Mouse (Mus musculus) hindbrain, embryonic 11.5 days (tissue): Measurements from ENCODE around the gene Dennd2a. TPM values are rescaled to one million over a fixed set of nuclear protein-coding genes. Genes with fewer than 3 reads are reported as not detected.
A peak's percentile ranks its signal among the peaks of the same experiment; 100 is the strongest.
"Not testable (repeated sequence)": the region's sequence is repeated elsewhere in the genome, so short reads cannot be mapped to it uniquely, and the experiment has no call there.

ENCODE experiments used
- ATAC-seq: fragments of 200-750 bp; cut with Nextera tagmentation; 2 replicates; pipeline ENCODE4 v1.8.0; 2017; ENCODE audit warnings: mild to moderate bottlenecking, moderate TSS enrichment, moderate library complexity; ENCODE audit not compliant: low FRiP score
- DNase-seq: peaks from one replicate; pipeline ENCODE4 v3.0.0-alpha.2; 2015; ENCODE audit warnings: low spot score
- H3K27ac ChIP-seq: fragments of 300-500 bp; sonication (generic); 2 replicates; pipeline ENCODE4 v1.5.1; 2014; ENCODE audit warnings: mild to moderate bottlenecking, low read depth, low read length
- H3K27me3 ChIP-seq: fragments of 300-500 bp; sonication (generic); 2 replicates; pipeline ENCODE4 v1.6.1; 2014; ENCODE audit warnings: mild to moderate bottlenecking, low read length, moderate library complexity, mixed read lengths; ENCODE audit not compliant: control insufficient read depth, insufficient read depth
- H3K36me3 ChIP-seq: fragments of 300-500 bp; sonication (generic); 2 replicates; pipeline ENCODE4 v1.6.1; 2014; ENCODE audit warnings: mild to moderate bottlenecking, low read length, moderate library complexity, mixed read lengths; ENCODE audit not compliant: control insufficient read depth, insufficient read depth
- H3K4me1 ChIP-seq: fragments of 300-500 bp; sonication (generic); replicated peaks from 2 replicates; pipeline ENCODE4 v1.6.1; 2014; ENCODE audit warnings: low read length, mixed read lengths; ENCODE audit not compliant: control insufficient read depth, insufficient read depth
- H3K4me2 ChIP-seq: fragments of 300-500 bp; sonication (generic); replicated peaks from 2 replicates; pipeline ENCODE4 v1.6.1; 2014; ENCODE audit warnings: mild to moderate bottlenecking, low read depth, low read length
- H3K4me3 ChIP-seq: fragments of 300-500 bp; sonication (generic); 2 replicates; pipeline ENCODE4 v1.5.1; 2014; ENCODE audit warnings: low read depth, low read length
- H3K9ac ChIP-seq: fragments of 300-500 bp; sonication (generic); 2 replicates; pipeline ENCODE4 v1.6.1; 2014; ENCODE audit warnings: low read depth, low read length
- H3K9me3 ChIP-seq: fragments of 300-500 bp; sonication (generic); 2 replicates; pipeline ENCODE4 v1.6.1; 2016; ENCODE audit warnings: low read length; ENCODE audit not compliant: control insufficient read depth
- WGBS: fragments of 180-500 bp; shearing (Covaris S2); extraction: QIAGEN DNeasy Blood & Tissue Kit; methylation state at CpG from one replicate; pipeline ENCODE4 v1.1.7; 2014; 5-methylcytosine and 5-hydroxymethylcytosine counted together
- polyA plus RNA-seq: library from polyadenylated mRNA; unstranded; fragments of >200 nt; fragmentation: Nextera tagmentation; extraction: Ambion mirVana; gene quantifications from 2 replicates; pipeline ENCODE4 v1.2.1, GENCODE M21; 2014

The Dennd2a gene
- polyA plus RNA-seq, 1 experiment from 2014 or later, result 38.8 TPM

DNA sequence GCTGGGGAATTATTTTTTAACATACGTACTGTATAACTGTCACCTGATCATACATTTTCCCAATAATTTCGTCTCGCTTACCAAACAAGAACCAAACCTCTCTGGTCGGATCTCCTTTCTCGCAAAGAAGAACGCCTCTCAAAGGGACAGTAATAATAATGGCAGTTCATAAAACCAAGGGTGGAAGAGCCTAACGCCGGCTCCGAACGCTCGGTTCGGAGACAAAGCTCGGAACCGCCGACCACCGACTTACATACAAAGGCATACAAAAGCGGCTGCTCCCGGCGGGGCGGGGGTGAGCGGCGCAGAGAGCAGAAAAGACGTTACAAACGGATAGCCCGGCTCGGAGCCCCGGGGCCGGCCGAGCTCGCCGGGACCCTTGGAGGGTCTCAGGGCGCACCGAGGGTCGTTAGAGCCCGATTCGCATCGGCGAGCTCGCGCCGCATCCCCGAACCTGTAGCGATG is 138.2 kb downstream of the Dennd2a start:
- no peaks in the 10 kb centered on the region for H3K36me3 ChIP-seq
- peak overlapping the region; percentile 54 for H3K4me2 ChIP-seq
- ATAC-seq, result no peak; the same call in 1 of the 2 replicates
- peak overlapping the region; percentile 90 for H3K27ac ChIP-seq
- 0 out of 2 replicates have a peak, but pooled peaks cover 2% of the 10 kb centered on the region for H3K4me1 ChIP-seq
- 1% methylated on average over 43 of the region's 43 CpGs for WGBS
- peak overlapping the region; percentile 93 for H3K9ac ChIP-seq
- H3K27me3 ChIP-seq, result no peaks in the 10 kb centered on the region
- no peaks in the 10 kb centered on the region for H3K9me3 ChIP-seq
- peak; percentile 71 for DNase-seq
- H3K4me3 ChIP-seq, result peak overlapping the region; percentile 96

DNA sequence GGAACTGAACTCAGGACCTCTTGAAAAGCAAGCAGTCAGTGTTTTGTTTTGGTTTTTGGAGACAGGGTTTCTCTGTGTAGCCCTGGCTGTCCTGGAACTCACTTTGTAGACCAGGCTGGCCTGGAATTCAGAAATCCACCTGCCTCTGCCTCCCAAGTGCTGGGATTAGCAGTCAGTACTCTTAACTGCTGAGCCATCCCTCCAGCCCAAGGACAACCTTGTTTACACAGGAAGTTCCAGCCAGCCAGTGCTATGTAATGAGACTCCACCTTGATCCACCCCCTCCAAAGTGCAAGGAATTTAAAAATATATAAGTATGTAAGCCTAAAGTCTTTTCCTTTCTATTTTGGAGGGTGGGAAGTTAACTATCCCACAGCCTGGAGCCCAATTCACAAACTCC is 141.0 kb downstream of the Dennd2a start:
- not testable (repeated sequence) for H3K4me1 ChIP-seq, H3K4me2 ChIP-seq, H3K4me3 ChIP-seq, H3K27me3 ChIP-seq, H3K9ac ChIP-seq, H3K9me3 ChIP-seq, H3K36me3 ChIP-seq, DNase-seq, H3K27ac ChIP-seq, ATAC-seq

- WGBS, result 38% methylated on average over 3 of the region's 5 CpGs
- Histone ChIP-seq H3K9ac (no peak overlapping the region), H3K27me3 (no peaks in the 10 kb centered on the region), H3K4me3 (no peak overlapping the region), H3K9me3 (no peaks in the 10 kb centered on the region), H3K27ac (no peak overlapping the region), H3K36me3 (no peaks in the 10 kb centered on the region), H3K4me2 (no peak overlapping the region), H3K4me1 (0 out of 2 replicates have a peak, but pooled peaks cover 2% of the 10 kb centered on the region)
- peak; percentile 76 for DNase-seq
- ATAC-seq, result no peak
Observed at GRCm38 (mm10) chr6:39415762-39416161, 141.9 kb downstream of the Dennd2a start.

GRCm38 (mm10) chr6:39414106-39414505 is 143.6 kb downstream of the Dennd2a start:
- DNase-seq, result no peak
- Histone ChIP-seq H3K4me2 (no peak overlapping the region), H3K9ac (no peak overlapping the region), H3K27ac (no peak overlapping the region), H3K9me3 (no peaks in the 10 kb centered on the region), H3K36me3 (no peaks in the 10 kb centered on the region), H3K4me1 (0 out of 2 replicates have a peak, but pooled peaks cover 2% of the 10 kb centered on the region), H3K4me3 (no peak overlapping the region), H3K27me3 (no peaks in the 10 kb centered on the region)
- 87% methylated on average over 1 of the region's 1 CpGs for WGBS
- ATAC-seq, result no peak

Other genes with a start within 250 kb of the Dennd2a start
- 47.0 and 50.3 TPM in 2 replicates for gene Slc37a3, start 180.2 kb downstream of the Dennd2a start, polyA plus RNA-seq
- gene Rab19, start 176.7 kb downstream of the Dennd2a start, polyA plus RNA-seq, result 0.39 and 0.74 TPM in 2 replicates
- 127 and 147 TPM in 2 replicates for gene Mkrn1, start 137.4 kb downstream of the Dennd2a start, polyA plus RNA-seq
- gene Adck2, start 16.0 kb upstream of the Dennd2a start, polyA plus RNA-seq, result 23.9 and 29.3 TPM in 2 replicates
- gene Gm42420, start 27.9 kb upstream of the Dennd2a start, polyA plus RNA-seq, result 0.90 and 1.3 TPM in 2 replicates
- 268 and 291 TPM in 2 replicates for gene Ndufb2, start 34.7 kb upstream of the Dennd2a start, polyA plus RNA-seq
- 22.6 and 23.7 TPM in 2 replicates for gene Braf, start 167.6 kb upstream of the Dennd2a start, polyA plus RNA-seq